Mouse (Mus musculus) ES-Bruce4 (cell line): Measurements from ENCODE around the gene Cacna1a.

Experiments
- CTCF ChIP-seq: IDR thresholded peaks from one replicate; pipeline ENCODE4 v1.8.1; 2011; ENCODE audit warnings: low read depth, low read length
- EP300 ChIP-seq: IDR thresholded peaks from 2 replicates; pipeline ENCODE4 v1.6.1; 2011; ENCODE audit warnings: low read depth, low read length; ENCODE audit not compliant: insufficient read depth
- POLR2A ChIP-seq: IDR thresholded peaks from one replicate; pipeline ENCODE4 v1.8.1; 2011; ENCODE audit warnings: low read length; ENCODE audit not compliant: insufficient read depth

DNA sequence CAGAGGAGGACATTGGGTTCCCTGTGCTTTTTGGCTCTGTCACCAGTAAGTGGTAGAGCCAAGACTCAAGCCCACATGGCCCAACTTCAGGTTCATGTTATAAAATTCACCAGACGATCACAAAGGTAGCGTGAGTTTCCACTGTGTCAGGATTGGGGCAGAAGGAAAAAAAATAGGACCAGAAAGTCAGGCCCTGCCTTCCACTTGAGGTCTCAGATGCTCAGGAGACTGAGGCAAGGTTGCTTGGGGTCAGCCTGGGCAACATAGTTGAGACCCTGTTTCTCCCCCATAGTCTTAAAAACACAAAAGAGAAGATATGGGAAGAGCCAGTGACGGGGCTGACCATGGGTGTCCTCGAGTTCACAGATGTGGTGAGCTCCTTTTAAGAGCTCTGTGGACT, 97.1 kb downstream of the Cacna1a start:
- no peak for TF ChIP-seq CTCF
- no peak for TF ChIP-seq POLR2A
- TF ChIP-seq EP300: no peak
